Mouse (Mus musculus) cerebellum, postnatal 4 days (tissue): ENCODE results near the gene Hoxc9.

Source experiments
- DNase-seq, 2 experiments: peaks; one replicate each; pipeline ENCODE4 v3.0.0; 2022; ENCODE audit warnings: low spot score in 2 of 2, mixed read lengths in 1 of 2

Gene Hoxc9

DNA sequence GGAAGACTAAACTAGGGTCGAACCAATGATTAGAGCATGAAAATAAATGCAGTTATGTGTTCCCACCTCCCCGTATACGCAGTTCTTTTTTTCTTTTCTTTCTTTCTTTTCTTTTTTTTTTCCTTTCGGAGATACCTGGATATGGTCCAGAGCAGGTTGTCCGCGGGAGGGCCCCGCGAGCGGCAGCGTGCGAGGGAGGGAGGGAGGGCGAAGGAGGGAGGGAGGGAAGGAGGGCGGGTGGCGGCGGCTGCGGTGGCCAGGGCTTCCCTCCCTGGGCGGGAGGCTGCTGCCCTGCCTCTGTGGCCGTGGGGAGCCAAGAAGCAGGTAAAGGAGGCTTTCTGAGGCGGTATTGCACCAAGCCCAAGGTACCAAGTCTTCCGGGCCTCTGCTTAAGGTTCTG lies at the start of gene Hoxc9:
TSS of gene Hoxc9 (plus strand) at position 269 of the 400 bp plus-strand sequence.
- DNase-seq, result no peak

DNA sequence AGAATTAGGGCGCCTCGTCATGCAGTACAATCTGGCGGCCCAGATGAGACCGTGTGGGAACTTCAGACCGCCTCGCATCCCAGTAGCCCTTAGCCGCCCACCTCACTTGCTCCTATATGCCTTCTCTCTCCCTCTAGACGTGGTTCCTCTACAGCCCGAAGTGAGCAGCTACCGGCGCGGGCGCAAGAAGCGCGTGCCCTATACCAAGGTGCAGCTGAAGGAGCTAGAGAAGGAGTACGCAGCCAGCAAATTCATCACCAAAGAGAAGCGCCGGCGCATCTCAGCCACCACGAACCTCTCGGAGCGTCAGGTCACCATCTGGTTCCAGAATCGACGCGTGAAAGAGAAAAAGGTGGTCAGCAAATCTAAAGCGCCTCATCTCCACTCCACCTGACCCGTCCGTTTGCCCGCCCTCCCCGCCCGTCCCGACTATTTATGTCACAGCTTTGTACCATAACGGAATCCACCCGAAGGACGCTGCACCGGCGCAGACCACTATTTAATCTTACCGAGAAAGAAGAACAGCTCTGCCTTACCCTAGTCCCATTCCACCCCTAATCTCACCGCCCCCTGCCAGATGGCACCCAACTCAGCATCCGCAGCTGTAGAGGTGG lies 49.1 kb upstream of the Hoxc9 start:
- no peak for DNase-seq

DNA sequence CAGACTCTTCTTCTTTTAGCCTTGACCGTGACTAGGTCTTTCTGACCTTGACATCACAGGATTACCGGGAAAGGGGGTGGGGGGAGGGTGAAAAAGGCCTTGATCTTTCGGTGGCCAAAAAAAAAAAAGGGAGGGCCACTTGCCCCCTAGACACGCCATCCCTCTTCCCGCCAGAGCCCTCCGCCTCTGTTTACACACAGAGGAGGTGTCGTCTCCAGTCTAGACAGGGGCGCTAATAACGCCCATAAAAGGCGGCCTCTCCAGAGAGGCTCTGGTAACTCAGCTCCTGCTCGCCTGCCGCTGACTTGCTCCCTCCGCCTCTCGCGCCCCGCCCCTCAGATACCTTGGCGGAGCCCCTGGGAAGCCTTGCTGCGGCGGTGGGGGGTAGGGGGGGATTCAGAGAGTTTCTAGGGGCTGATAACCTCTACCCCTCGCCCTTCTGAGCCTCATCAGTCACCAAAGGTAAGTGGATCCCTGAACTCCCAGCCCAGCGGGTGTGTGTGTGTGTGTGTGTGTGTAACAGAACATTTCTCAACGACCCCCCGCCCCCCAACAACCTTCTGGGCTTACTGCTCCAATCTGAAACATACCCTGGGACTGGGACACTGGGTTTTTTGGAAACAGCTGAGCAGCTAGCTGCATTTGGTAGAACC lies 44.4 kb upstream of the Hoxc9 start:
- DNase-seq, result no peak

DNA sequence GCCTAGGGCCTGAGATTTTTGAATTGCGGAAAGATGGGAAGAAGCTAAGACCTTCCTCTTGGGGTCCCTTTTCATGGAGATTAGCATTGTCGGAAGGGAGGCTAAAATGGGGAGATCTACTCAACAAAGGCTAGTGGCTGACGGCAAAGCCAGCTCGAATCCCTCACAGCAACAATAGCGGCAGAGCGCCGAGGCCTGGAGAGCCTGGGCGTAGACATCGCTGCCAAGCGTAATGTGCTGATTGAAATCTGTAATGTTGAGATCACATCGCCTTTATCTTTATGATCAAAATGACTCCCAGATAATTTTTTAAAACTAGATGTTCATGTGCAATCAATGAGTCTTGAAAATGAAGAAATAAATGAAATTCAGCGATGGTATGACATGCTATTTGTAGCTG lies 41.8 kb upstream of the Hoxc9 start:
- DNase-seq, result no peak

DNA sequence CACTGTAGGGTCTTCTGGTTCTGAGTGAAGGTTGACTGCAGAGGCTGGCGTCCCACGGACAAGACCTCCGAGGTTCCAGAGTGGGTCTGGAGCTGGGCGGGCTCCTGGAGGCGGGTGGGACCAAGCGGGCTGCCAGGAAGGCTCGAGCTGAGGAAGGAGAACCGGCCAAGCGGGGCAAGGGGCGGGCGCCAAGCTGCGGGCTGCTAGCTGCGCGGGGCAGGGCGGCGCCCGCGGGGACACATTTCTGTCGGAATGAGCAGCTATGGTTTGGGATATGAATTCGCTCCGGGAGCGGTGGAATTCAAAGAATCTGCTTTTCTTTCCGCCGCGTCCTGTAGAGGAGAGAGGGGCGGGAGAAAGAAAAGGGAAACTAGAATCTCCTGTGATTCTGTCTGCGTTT lies 41.3 kb upstream of the Hoxc9 start:
- no peak for DNase-seq

DNA sequence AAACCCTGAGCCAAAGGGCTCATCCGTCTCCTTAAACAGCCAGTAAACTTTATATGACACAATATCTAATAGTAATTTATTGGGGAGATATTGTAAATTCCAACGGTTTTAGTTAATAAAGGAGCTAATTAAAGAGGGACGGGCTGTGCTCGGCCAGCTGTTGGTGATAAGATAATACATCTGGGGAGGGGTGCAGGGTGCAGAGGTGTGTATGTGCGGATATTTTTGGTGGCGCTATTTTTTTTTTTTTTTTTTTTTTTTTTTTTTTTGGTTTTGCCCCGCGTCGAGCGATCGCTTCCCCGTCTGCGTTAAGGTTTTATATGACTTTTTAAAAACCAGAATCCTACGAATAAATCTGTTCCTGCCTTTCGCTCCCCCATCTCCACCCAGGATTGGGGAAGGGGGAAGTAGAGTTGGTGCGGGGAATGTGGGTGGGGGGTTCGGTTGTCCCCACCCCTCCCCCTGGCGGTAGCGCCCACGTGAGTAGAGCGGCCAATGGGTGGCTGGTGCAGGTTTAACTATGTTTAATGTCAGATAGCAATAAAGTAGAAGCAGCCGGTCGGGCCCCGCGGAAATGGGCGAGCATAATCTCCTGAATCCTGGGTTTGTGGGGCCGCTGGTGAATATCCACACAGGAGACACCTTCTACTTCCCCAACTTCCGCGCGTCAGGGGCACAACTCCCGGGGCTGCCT lies 39.8 kb upstream of the Hoxc9 start, which contains the start of gene Hoxc12:
TSS of gene Hoxc12 (plus strand) at position 479 of the 694 bp plus-strand sequence.
- DNase-seq, result no peak

DNA sequence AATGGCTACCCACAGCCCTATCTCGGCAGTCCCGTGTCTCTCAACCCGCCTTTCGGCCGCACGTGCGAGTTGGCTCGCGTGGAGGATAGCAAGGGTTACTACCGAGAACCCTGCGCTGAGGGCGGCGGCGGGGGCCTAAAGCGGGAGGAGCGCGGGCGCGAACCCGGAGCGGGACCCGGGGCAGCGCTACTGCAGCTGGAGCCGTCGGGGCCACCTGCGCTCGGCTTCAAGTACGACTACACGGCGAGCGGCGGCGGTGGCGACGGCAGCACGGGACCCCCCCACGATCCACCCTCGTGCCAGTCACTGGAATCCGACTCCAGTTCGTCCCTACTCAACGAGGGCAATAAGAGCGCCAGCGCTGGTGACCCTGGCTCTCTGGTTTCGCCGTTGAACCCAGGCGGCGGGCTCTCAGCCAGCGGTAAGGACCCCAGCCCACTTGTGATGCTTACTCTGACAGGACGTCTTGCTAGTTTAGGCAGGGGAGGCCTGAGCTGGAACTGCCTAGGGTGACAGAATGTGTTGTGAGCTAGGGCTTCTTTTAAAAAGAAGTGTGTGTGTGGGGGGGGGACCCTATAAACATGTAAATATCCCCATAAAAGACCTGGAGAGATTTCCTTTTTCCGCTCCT lies 39.1 kb upstream of the Hoxc9 start:
- no peak for DNase-seq

DNA sequence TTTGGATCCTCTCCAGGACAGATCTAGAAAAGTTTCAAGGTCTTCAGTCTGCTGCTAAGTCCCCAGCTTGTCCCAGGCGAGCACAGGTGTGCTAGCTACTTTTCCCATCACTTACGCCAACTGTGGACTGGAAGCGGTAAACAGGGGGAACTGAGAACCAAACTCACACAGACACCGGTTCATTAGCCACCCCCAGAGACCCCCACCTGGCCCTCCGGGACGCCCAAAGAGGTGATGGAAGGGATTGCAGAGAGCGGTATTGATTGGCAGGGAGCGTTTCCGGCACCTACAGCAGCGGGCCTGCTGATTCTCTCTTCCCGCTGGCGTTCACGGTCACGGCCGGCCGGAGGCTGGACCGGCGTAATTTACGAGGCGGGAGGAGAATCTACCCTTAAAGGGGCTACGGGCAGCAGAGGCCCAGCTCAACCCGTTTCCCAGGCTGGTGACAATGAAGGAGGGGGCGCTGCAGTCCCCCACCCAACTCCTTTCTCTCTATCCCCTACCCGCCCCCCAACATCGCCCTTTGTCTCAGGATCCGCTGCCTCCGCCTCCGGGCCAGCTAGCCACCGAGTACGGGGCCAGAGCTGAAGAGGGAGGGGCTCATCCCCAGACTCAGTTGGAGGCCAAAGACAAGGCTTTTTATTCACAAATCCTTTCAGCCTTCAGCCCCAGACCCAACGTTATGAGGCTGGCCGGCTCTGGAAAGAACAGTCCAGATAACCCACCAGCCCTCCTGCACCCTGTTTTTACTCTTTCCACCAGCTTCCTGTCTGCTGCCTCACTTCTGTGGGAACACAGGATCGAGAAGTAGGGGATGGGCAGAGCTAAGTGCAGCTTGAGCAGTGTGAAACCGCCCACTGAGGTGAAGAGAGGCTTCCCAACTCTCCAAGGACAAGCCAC lies 36.7 kb upstream of the Hoxc9 start:
- DNase-seq, result no peak

DNA sequence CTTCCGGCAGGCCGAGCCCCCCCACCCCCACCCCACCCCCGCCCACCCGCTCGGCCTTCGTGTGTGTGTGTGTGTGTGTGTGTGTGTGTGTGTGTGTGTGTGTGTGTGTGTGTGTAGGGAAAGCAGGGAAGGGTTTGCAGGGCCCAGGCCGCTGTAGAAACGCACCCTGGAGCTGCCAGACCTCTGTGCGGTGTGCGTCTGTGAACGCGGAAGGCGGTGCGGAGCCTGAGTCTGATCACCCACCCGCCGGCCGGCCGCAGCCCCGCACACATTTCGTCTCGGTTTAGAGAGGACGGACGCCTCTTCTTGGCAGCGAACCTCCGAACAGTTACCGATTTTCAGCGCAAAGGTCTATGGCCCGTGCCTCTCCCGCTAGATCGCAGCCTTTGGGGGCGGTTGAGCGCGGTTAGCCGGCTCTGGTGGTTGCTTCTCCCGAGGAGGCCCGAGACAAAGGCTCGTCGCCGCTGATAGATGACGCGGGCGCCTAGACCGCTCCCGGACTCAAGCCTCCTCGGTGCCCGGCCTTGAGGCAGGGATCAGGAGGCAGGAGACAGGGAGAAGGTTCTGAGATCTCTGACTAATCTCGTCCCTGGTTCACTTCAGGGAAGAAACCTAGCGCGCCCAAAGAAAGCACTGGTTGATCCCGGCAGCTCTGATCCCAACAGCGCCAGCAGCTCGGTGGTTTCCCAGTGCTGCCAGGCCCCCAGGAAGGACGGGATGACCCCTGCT lies 33.3 kb upstream of the Hoxc9 start:
- no peak for DNase-seq

DNA sequence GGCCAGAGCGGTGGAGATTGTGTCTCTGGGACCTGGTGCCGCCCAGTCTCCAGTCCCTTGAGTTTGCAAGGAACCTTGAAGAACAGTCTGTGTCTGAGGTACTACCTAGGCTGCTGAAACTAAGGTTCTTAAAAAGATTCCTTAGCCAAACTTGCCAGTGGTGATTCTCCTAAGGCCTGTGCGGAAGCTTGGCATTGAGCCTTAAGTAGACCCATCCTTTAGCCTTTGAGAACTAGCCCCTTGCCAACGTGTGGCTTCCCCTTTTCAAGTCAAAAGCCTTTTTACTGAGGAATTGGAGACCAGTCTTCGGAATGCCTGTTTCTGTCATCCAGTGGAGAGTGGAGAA lies 32.8 kb upstream of the Hoxc9 start:
- no peak for DNase-seq

DNA sequence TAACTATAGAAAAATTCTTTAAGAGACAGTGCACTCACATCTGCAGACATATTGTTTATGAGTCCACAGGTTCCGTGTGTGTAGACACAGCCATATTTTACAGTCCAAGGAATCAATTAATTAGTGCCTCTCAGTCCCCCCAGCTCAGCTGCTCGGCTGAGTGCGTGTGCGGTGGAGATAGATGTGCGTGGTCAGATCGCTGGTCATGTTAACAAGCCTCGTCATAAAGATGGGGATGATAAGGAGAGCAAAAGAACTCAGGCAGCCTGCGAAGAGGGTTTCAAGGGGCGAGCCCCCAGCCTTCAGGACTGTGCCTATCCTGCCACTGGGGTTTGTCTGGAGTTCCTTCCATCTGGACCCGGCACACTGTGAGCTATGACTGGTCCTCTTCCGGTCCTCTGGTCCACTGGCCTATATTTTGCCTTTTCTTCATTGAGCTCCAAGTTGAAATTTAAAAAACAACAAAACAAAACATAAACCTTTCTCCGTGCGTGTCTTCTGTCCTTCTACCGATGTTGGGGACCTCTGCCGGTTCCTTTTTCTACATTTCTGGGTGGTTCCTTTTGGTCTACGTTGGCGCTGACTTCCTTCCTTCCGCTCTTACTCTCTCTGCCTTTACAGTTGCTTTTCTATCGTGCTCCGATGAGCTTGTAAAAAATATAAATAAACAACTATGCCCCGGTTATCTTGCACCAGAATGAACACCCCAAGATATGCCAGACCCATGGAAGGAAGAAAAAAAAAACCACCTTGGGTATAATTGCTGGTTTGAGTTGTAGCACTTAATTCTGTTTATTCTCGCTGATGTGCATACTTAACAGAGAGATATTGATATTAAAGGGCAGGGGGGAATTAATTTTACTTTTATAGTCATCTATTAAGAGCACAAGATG lies 30.8 kb upstream of the Hoxc9 start:
- DNase-seq, result no peak

DNA sequence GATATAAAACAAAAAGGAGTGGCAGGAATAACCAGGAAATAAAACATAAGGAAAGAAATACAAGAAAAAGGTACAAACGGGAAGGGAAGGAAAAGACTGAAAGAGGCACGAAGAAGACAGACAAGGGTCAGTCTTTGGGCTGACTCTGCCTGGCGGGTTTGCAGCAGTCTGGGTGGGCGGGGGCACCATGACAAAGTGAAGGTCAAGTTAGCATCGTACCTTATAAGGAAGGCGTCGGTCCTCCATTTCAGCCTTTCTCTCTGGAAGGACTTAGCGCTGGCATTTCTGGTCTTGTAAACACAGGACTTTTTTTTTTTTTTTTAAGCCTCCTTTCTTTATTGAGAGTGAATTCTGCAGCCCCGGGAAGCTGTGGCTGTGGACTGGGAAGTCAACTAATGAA lies 29.0 kb upstream of the Hoxc9 start:
- DNase-seq, result no peak

DNA sequence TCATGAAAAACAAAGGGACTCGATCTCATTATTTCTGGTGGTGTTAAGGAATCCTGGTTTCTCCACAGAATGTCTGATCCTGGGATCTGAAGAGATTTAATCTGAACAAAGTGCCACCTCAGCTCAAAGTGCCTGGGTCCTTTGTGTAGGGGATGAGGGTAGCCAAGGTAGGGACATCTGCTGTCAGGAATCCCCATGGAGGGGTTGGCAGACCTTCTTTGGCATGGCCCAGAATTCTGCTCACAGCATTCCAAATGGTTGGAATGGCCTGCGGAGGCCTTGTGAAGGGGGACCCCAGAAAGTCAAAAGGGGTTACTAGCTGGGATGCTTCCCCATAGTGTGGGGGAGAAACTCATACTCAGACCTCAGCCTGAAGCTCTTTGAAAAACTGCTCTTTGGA lies 27.4 kb upstream of the Hoxc9 start:
- no peak for DNase-seq

DNA sequence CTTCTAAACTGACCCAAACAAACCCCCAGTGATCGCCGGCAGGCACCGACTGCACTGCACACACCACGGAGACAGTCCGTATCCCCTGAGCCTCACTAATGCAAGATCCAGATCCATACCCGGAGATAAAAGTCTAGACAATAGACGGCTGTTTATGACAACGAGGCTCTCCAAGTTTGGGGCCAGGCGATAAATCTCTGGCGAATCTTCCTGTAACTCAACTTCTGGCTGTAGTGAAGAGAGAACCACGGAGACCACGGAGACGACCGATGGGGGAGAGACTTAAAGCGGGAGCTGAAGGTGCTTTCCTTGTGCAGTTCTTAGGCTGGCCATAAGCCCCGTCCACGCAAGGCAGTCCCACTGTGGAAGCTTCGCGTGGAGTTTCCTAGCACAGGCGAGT lies 26.5 kb upstream of the Hoxc9 start:
- no peak for DNase-seq

DNA sequence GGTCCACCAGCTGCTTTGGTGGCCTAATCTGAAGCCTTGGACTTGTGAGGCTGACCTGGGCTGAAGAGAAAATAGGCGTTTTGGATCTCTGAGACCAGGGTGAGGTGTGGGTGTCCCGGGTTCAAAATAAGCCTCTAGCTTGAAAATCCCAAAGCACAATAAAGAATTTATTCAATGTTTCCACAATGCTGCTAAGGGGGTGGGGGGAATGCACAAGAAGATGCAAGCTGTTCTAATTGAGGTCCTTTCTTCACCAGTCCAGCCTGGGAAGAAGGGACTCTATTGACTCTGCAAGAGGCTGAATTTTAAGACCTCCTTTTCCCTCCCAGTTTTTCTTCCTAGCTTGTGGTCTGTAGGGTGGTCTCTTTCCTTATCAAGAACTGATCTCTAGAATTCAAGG lies 25.4 kb upstream of the Hoxc9 start:
- no peak for DNase-seq

DNA sequence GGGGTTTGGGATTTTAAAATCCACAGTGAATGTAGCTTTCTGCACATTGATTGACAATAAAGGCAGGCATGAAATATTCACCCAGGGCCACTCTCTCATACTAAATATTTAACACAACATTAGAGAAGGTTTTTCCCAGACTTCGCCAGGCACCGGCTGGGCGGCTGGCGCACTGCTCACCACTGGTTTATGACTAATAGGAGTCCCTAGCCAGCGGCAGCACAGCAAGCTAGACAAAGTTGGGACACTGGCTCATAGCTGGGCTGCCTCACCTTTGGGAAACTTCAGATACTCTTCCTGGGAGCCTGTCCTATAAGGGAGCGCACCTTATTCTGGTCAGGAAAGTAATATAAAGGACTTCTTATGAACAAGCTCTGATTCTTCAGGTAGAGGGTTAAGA lies 22.7 kb upstream of the Hoxc9 start:
- DNase-seq, result no peak

DNA sequence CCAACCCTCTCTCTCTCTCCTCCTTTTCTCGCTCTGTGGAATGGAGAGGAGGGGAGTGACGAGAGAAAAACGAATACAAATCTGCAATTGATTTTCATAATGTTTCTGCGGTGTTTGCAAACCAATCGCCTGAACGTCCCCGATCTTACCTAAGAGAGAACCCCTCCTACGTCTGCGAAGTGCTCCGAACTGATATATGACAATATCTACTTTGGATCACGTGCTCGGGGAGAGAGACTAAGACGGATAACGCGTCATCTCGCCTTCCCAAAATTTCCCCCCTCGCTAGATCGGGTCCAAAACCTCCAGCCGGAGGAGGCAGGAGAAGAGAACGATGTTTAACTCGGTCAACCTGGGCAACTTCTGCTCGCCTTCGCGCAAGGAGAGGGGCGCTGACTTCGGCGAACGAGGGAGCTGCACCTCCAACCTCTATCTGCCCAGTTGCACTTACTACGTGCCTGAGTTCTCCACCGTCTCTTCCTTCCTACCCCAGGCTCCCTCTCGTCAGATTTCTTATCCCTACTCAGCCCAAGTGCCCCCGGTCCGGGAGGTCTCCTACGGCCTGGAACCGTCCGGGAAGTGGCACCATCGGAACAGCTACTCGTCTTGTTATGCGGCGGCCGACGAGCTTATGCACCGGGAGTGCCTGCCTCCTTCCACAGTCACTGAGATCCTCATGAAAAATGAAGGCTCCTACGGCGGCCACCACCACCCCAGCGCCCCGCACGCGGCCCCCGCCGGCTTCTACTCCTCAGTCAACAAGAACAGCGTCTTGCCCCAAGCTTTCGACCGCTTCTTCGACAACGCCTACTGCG lies 21.8 kb upstream of the Hoxc9 start, which contains the start of gene Hoxc11:
TSS of gene Hoxc11 (plus strand) at position 236 of the 815 bp plus-strand sequence.
- no peak for DNase-seq

DNA sequence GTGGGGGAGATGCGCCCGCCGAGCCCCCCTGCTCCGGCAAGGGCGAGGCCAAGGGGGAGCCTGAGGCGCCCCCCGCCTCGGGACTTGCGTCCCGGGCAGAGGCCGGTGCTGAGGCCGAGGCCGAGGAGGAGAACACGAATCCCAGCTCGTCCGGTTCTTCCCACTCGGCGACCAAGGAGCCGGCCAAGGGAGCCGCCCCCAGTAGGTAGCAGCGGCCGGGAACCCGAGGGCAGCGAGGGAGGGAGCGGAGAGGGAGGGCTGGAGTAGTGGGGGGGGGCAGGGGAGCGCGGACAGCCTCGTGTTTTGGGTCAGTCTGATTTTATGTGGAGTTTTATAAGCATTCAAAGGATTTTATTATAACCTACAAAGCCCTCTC lies 21.2 kb upstream of the Hoxc9 start:
- no peak for DNase-seq
